Mouse (Mus musculus) testis, adult 2 months (tissue): ENCODE measurements around the gene Abca1.

Source experiments
- CTCF ChIP-seq: fragments of 200-500 bp; IDR thresholded peaks from 2 replicates; pipeline ENCODE4 v1.5.1; 2012; ENCODE audit warnings: low read depth, mild to moderate bottlenecking, inconsistent platforms, low read length, moderate library complexity; ENCODE audit not compliant: control insufficient read depth, insufficient read depth, insufficient replicate concordance
- POLR2A ChIP-seq: fragments of 200-500 bp; IDR thresholded peaks from 2 replicates; pipeline ENCODE4 v1.6.1; 2012; ENCODE audit warnings: low read depth, mild to moderate bottlenecking, inconsistent platforms, low read length, moderate library complexity; ENCODE audit not compliant: control insufficient read depth

DNA sequence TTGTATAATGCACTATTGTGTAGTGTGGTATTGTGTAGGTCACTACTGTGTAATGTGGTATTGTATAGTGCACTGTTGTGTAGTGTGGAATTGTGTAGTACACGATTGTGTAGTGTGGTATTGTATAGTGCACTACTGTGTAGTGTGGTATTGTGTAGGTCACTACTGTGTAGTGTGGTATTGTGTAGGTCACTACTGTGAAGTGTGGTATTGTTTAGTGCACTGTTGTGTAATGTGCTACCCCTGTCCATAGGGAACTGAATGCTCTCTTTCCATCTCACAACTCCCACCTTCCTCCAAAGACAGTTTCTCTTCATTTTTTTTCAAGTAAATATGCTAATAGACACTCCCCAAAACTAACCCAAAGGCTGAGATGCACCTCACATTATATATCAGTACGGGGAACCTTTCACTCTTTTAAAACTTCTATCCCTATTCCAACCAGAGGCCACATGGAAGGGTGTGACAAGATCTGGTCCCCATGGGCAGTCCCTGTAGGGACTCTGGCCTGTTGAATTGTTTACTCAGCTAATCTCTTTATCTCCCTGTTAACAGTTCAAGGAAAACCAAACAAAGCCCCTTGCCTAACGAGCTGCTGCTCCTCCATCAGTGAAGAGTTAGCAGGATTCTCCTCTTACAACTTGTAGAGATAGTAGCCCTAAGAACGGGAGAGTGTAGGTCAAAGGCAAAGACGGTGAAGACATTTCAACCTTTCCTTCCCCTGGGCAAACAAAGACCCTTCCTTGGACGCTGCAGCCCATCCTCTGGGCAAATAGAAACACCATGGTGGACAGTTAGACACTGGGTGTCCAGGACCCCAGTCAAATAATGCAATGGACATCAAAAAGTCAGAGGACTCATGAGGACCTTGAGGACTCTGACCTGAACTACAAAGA, 28.8 kb downstream of the Abca1 start:
- no peak for TF ChIP-seq POLR2A
- TF ChIP-seq CTCF = no peak
